Mouse (Mus musculus) neural tube, embryonic 13.5 days (tissue): Measurements from ENCODE around the gene Serpinb3b. TPM values are rescaled to one million over a fixed set of nuclear protein-coding genes. Genes with fewer than 3 reads are reported as not detected.
"Not testable (repeated sequence)": the region's sequence is repeated elsewhere in the genome, so short reads cannot be mapped to it uniquely, and the experiment has no call there.

Experiments
- ATAC-seq: fragments of 200-750 bp; cut with Nextera tagmentation; 2 replicates; pipeline ENCODE4 v1.8.0; 2017; ENCODE audit warnings: low read depth, mild to moderate bottlenecking, moderate TSS enrichment, moderate library complexity
- H3K27ac ChIP-seq: fragments of 300-500 bp; sonication (generic); replicated peaks from 2 replicates; pipeline ENCODE4 v1.5.1; 2015; ENCODE audit warnings: moderate library complexity, mild to moderate bottlenecking, inconsistent platforms
- H3K27me3 ChIP-seq: fragments of 300-500 bp; sonication (generic); 2 replicates; pipeline ENCODE4 v1.6.1; 2015; ENCODE audit warnings: mild to moderate bottlenecking, inconsistent platforms
- H3K36me3 ChIP-seq: fragments of 300-500 bp; sonication (generic); 2 replicates; pipeline ENCODE4 v1.6.1; 2015; ENCODE audit warnings: mild to moderate bottlenecking, inconsistent platforms
- H3K4me1 ChIP-seq: fragments of 300-500 bp; sonication (generic); replicated peaks from 2 replicates; pipeline ENCODE4 v1.6.1; 2015; ENCODE audit warnings: inconsistent platforms
- H3K4me2 ChIP-seq: fragments of 300-500 bp; sonication (generic); 2 replicates; pipeline ENCODE4 v1.6.1; 2015; ENCODE audit warnings: inconsistent platforms, mild to moderate bottlenecking, moderate library complexity
- H3K4me3 ChIP-seq: fragments of 300-500 bp; sonication (generic); 2 replicates; pipeline ENCODE4 v1.5.1; 2015; ENCODE audit warnings: mild to moderate bottlenecking, inconsistent platforms
- H3K9ac ChIP-seq: fragments of 300-500 bp; sonication (generic); 2 replicates; pipeline ENCODE4 v1.6.1; 2015; ENCODE audit warnings: moderate library complexity, mild to moderate bottlenecking, inconsistent platforms
- H3K9me3 ChIP-seq: fragments of 300-500 bp; sonication (generic); 2 replicates; pipeline ENCODE4 v1.6.1; 2016; ENCODE audit warnings: inconsistent platforms
- WGBS: fragments of 180-500 bp; shearing (Covaris S2); methylation state at CpG from one replicate; pipeline ENCODE4 v1.1.7; 2015; 5-methylcytosine and 5-hydroxymethylcytosine counted together
- polyA plus RNA-seq: library from polyadenylated mRNA; unstranded; fragments of >200 nt; fragmentation: Nextera tagmentation; extraction: Ambion mirVana; gene quantifications from 2 replicates; pipeline ENCODE4 v1.2.1, GENCODE M21; 2015

The Serpinb3b gene
- polyA plus RNA-seq = not detected in 2 replicates

DNA sequence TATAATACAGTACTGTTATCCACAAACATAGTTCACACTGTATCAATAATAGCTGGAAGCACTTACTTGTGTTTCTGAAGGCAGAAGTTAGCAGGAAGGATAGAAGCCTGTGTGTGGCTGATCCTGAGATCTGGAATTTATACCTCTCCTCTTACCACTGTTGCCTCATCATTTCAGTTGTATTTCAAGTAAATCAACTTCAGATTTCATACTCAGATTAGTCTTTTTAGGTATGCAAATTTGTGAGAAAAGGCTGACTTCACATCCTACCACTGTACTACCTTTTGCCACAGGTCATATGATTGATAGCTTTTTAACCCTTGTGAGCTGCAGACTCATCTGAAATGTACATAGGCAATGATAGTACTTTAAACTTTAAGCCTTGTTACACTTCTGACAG lies at the start of gene Serpinb3b, which contains the start of gene Serpinb3c:
Gene Serpinb3b (minus strand): TSS at position 101 of the 400 bp plus-strand sequence.
Gene Serpinb3c (minus strand): TSS at position 111 of the 400 bp plus-strand sequence.
- H3K36me3 ChIP-seq, H3K27ac ChIP-seq: not testable (repeated sequence)

DNA sequence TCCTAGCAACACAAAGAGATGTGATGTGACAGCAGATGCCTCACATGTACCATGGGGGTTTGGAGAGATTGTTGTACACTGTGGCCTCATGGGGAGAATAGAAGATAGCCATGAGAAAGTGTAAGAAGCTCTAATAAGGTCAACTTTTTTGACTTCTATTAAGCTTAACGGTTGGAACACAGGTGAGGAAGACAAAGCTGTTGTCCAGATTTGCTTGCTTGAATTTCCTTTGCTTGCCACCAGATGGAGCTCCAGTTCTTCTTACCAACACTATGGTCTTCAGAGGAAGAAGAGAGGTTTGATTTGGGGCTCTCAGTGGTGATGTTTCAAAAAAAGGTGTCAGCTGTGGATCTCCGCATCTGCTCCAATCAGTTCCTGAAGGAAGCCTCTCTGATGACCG lies 35.0 kb downstream of the Serpinb3b start:
- 59% methylated on average over 3 of the region's 3 CpGs for WGBS
- H3K9ac ChIP-seq, H3K4me3 ChIP-seq, H3K4me1 ChIP-seq, H3K9me3 ChIP-seq, H3K36me3 ChIP-seq, H3K27ac ChIP-seq, H3K4me2 ChIP-seq, H3K27me3 ChIP-seq, ATAC-seq: not testable (repeated sequence)

More for the DNA sequence above, at the start of gene Serpinb3b, which contains the start of gene Serpinb3c:
- not testable (repeated sequence) for H3K27me3 ChIP-seq, H3K4me3 ChIP-seq, H3K4me1 ChIP-seq, H3K9ac ChIP-seq, H3K4me2 ChIP-seq, ATAC-seq, H3K9me3 ChIP-seq

DNA sequence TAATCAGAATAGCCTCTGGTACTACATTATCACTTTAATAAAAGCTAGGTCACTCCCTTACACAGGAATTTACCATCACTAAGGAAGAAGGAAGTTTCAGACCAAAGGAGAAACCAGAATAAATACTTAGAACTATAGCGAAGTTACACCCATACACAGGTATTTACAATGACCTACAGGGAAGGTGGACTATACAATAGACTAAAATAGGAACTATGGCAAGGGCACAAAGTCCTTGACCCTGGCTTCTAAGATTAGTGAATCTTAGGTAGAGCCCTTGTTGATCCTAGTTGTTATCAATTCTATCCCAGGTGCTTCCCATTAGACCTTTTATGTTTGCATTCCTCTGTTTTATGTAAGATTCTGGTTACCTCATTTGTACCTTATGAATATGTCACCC lies 60.9 kb downstream of the Serpinb3b start:
- not testable (repeated sequence) for H3K9ac ChIP-seq, ATAC-seq, H3K27ac ChIP-seq, H3K27me3 ChIP-seq, H3K4me1 ChIP-seq, H3K9me3 ChIP-seq, H3K36me3 ChIP-seq, H3K4me3 ChIP-seq, H3K4me2 ChIP-seq
- WGBS = 85% methylated on average over 1 of the region's 1 CpGs

DNA sequence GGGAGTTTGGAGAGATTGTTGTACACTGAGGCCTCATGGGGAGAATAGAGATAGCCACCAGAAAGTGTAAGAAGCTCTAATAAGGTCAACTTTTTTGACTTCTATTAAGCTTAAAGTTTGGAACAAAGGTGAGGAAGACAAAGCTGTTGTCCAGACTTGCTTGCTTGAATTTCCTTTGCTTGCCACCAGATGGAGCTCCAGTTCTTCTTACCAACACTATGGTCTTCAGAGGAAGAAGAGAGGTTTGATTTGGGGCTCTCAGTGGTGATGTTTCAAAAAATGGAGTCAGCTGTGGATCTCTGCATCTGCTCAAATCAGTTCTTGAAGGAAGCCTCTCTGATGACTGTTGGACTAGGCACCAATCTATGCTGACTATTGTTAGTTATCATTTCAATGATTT lies 150.7 kb downstream of the Serpinb3b start:
- H3K9ac ChIP-seq, H3K27me3 ChIP-seq, ATAC-seq, H3K4me1 ChIP-seq, H3K9me3 ChIP-seq, H3K4me3 ChIP-seq, H3K36me3 ChIP-seq, H3K4me2 ChIP-seq, H3K27ac ChIP-seq: not testable (repeated sequence)

Other genes with a start within 250 kb of the Serpinb3b start
- not detected in 2 replicates for gene Serpinb3a, start 226.1 kb downstream of the Serpinb3b start, polyA plus RNA-seq
- not detected in 2 replicates for gene Serpinb3d, start 194.9 kb downstream of the Serpinb3b start, polyA plus RNA-seq
- gene Serpinb3c, start within 50 bp of the Serpinb3b start, polyA plus RNA-seq = not detected in 2 replicates
- gene Serpinb11, start 82.8 kb upstream of the Serpinb3b start, polyA plus RNA-seq = not detected in 2 replicates
- not detected in 2 replicates for gene Serpinb7, start 121.3 kb upstream of the Serpinb3b start, polyA plus RNA-seq
- gene Serpinb2, start 233.1 kb upstream of the Serpinb3b start, polyA plus RNA-seq = 0.32 and 0.47 TPM in 2 replicates